Mouse (Mus musculus): ENCODE results near the gene Reg1.

GRCm38 (mm10) chr6:78469287-78469686 is 46.8 kb downstream of the Reg1 start:
- no peak for TF ChIP-seq CTCF (IDR thresholded peaks at IDR 0.05; ENCODE audit: extremely low read depth, insufficient read length, insufficient replicate concordance, low read depth, low read length)
- TF ChIP-seq POLR2A (IDR thresholded peaks at IDR 0.05; ENCODE audit: low read depth, low read length): no peak
